Mouse (Mus musculus): ENCODE data around the gene Zbtb8os. TPM values are rescaled to one million over a fixed set of nuclear protein-coding genes. Genes with fewer than 3 reads are reported as not detected.

The Zbtb8os gene
- polyA plus RNA-seq, 1 experiment from 2014 or later, result 48.1 TPM

- no peak overlapping the region for H3K27ac ChIP-seq (replicated peaks in 1 of 2; ENCODE audit: control insufficient read depth in 1 of 2, insufficient read depth in 1 of 2, low read depth in 2 of 2, low read length in 2 of 2)
- WGBS, result 91% methylated on average over 3 of the region's 3 CpGs
- no peak overlapping the region for H3K9ac ChIP-seq (ENCODE audit: low read length)
- no peak for ATAC-seq (ENCODE audit: insufficient number of reproducible peaks, insufficient read depth, low FRiP score, low read depth)
- H3K4me3 ChIP-seq (ENCODE audit: control insufficient read depth in 1 of 2, insufficient read depth in 1 of 2, low read depth in 1 of 2, low read length in 2 of 2), result no peak overlapping the region
- H3K9me3 ChIP-seq (ENCODE audit: control insufficient read depth, low read length), result no peaks in the 10 kb centered on the region
- no peaks in the 10 kb centered on the region for H3K4me1 ChIP-seq (ENCODE audit: control insufficient read depth in 2 of 2, insufficient read depth in 2 of 2, low read length in 2 of 2)
- H3K36me3 ChIP-seq (ENCODE audit: control insufficient read depth, insufficient read depth, low read length), result peaks cover 33% of the 10 kb centered on the region
- H3K4me2 ChIP-seq (ENCODE audit: low read length), result no peak overlapping the region
- H3K27me3 ChIP-seq (ENCODE audit: control insufficient read depth, insufficient read depth, low read length), result no peaks in the 10 kb centered on the region
These were observed 28.9 kb downstream of the Zbtb8os start for GRCm38 (mm10) chr4:129364379-129364778.

GRCm38 (mm10) chr4:129365224-129365623 is 29.7 kb downstream of the Zbtb8os start:
- Histone ChIP-seq H3K36me3 (ENCODE audit: control insufficient read depth, insufficient read depth, low read length) (peaks cover 25% of the 10 kb centered on the region), H3K27me3 (ENCODE audit: control insufficient read depth, insufficient read depth, low read length) (no peaks in the 10 kb centered on the region), H3K9me3 (ENCODE audit: control insufficient read depth, low read length) (no peaks in the 10 kb centered on the region), H3K27ac (replicated peaks in 1 of 2; ENCODE audit: control insufficient read depth in 1 of 2, insufficient read depth in 1 of 2, low read depth in 2 of 2, low read length in 2 of 2) (no peak overlapping the region), H3K4me3 (ENCODE audit: control insufficient read depth in 1 of 2, insufficient read depth in 1 of 2, low read depth in 1 of 2, low read length in 2 of 2) (no peak overlapping the region), H3K4me1 (ENCODE audit: control insufficient read depth in 2 of 2, insufficient read depth in 2 of 2, low read length in 2 of 2) (no peaks in the 10 kb centered on the region), H3K9ac (ENCODE audit: low read length) (no peak overlapping the region), H3K4me2 (ENCODE audit: low read length) (no peak overlapping the region)
- ATAC-seq (ENCODE audit: insufficient number of reproducible peaks, insufficient read depth, low FRiP score, low read depth), result no peak
- WGBS, result 87% methylated on average over 5 of the region's 5 CpGs

GRCm38 (mm10) chr4:129371391-129371790 is 35.9 kb downstream of the Zbtb8os start:
- H3K4me3 ChIP-seq (ENCODE audit: control insufficient read depth in 1 of 2, insufficient read depth in 1 of 2, low read depth in 1 of 2, low read length in 2 of 2), result no peak overlapping the region
- peaks cover 17% of the 10 kb centered on the region for H3K36me3 ChIP-seq (ENCODE audit: control insufficient read depth, insufficient read depth, low read length)
- H3K27ac ChIP-seq (replicated peaks in 1 of 2; ENCODE audit: control insufficient read depth in 1 of 2, insufficient read depth in 1 of 2, low read depth in 2 of 2, low read length in 2 of 2), result no peak overlapping the region
- H3K9ac ChIP-seq (ENCODE audit: low read length), result no peak overlapping the region
- H3K4me2 ChIP-seq (ENCODE audit: low read length), result no peak overlapping the region
- H3K9me3 ChIP-seq (ENCODE audit: control insufficient read depth, low read length), result no peaks in the 10 kb centered on the region
- ATAC-seq (ENCODE audit: insufficient number of reproducible peaks, insufficient read depth, low FRiP score, low read depth), result no peak
- no peaks in the 10 kb centered on the region for H3K27me3 ChIP-seq (ENCODE audit: control insufficient read depth, insufficient read depth, low read length)
- 0 out of 4 replicates have a peak, but pooled peaks cover 0 to 3% of the 10 kb centered on the region in 2 experiments for H3K4me1 ChIP-seq (ENCODE audit: control insufficient read depth in 2 of 2, insufficient read depth in 2 of 2, low read length in 2 of 2)
- WGBS, result 85% methylated on average over 3 of the region's 3 CpGs

- Histone ChIP-seq H3K4me1 (ENCODE audit: control insufficient read depth in 2 of 2, insufficient read depth in 2 of 2, low read length in 2 of 2) (0 out of 4 replicates have a peak, but pooled peaks cover 0 to 3% of the 10 kb centered on the region in 2 experiments), H3K9ac (ENCODE audit: low read length) (no peak overlapping the region), H3K4me3 (ENCODE audit: control insufficient read depth in 1 of 2, insufficient read depth in 1 of 2, low read depth in 1 of 2, low read length in 2 of 2) (no peak overlapping the region), H3K9me3 (ENCODE audit: control insufficient read depth, low read length) (no peaks in the 10 kb centered on the region), H3K36me3 (ENCODE audit: control insufficient read depth, insufficient read depth, low read length) (peaks cover 7% of the 10 kb centered on the region; the same call in 1 of the 2 replicates), H3K27me3 (ENCODE audit: control insufficient read depth, insufficient read depth, low read length) (no peaks in the 10 kb centered on the region), H3K4me2 (ENCODE audit: low read length) (no peak overlapping the region), H3K27ac (replicated peaks in 1 of 2; ENCODE audit: control insufficient read depth in 1 of 2, insufficient read depth in 1 of 2, low read depth in 2 of 2, low read length in 2 of 2) (no peak overlapping the region)
- WGBS, result 59% methylated on average over 8 of the region's 8 CpGs
- no peak for ATAC-seq (ENCODE audit: insufficient number of reproducible peaks, insufficient read depth, low FRiP score, low read depth)
These were observed 37.9 kb downstream of the Zbtb8os start for GRCm38 (mm10) chr4:129373202-129373976.

- Histone ChIP-seq H3K27me3 (ENCODE audit: control insufficient read depth, insufficient read depth, low read length) (no peaks in the 10 kb centered on the region), H3K36me3 (ENCODE audit: control insufficient read depth, insufficient read depth, low read length) (no peaks in the 10 kb centered on the region), H3K4me2 (ENCODE audit: low read length) (no peak overlapping the region), H3K9me3 (ENCODE audit: control insufficient read depth, low read length) (no peaks in the 10 kb centered on the region), H3K9ac (ENCODE audit: low read length) (no peak overlapping the region), H3K4me3 (ENCODE audit: control insufficient read depth in 1 of 2, insufficient read depth in 1 of 2, low read depth in 1 of 2, low read length in 2 of 2) (no peak overlapping the region), H3K4me1 (ENCODE audit: control insufficient read depth in 2 of 2, insufficient read depth in 2 of 2, low read length in 2 of 2) (0 out of 4 replicates have a peak, but pooled peaks cover 0 to 3% of the 10 kb centered on the region in 2 experiments), H3K27ac (replicated peaks in 1 of 2; ENCODE audit: control insufficient read depth in 1 of 2, insufficient read depth in 1 of 2, low read depth in 2 of 2, low read length in 2 of 2) (no peak overlapping the region)
- ATAC-seq (ENCODE audit: insufficient number of reproducible peaks, insufficient read depth, low FRiP score, low read depth), result no peak
- whole genome bisulfite sequencing, result 63% methylated on average over 11 of the region's 11 CpGs
These were observed 38.8 kb downstream of the Zbtb8os start for GRCm38 (mm10) chr4:129374219-129374755.

GRCm38 (mm10) chr4:129375000-129375399 is 39.5 kb downstream of the Zbtb8os start:
- H3K9me3 ChIP-seq (ENCODE audit: control insufficient read depth, low read length), result no peaks in the 10 kb centered on the region
- 0 out of 4 replicates have a peak, but pooled peaks cover 0 to 3% of the 10 kb centered on the region in 2 experiments for H3K4me1 ChIP-seq (ENCODE audit: control insufficient read depth in 2 of 2, insufficient read depth in 2 of 2, low read length in 2 of 2)
- H3K4me3 ChIP-seq (ENCODE audit: control insufficient read depth in 1 of 2, insufficient read depth in 1 of 2, low read depth in 1 of 2, low read length in 2 of 2), result no peak overlapping the region
- 56% methylated on average over 6 of the region's 6 CpGs for WGBS
- ATAC-seq (ENCODE audit: insufficient number of reproducible peaks, insufficient read depth, low FRiP score, low read depth), result no peak
- no peak overlapping the region for H3K9ac ChIP-seq (ENCODE audit: low read length)
- no peak overlapping the region for H3K27ac ChIP-seq (replicated peaks in 1 of 2; ENCODE audit: control insufficient read depth in 1 of 2, insufficient read depth in 1 of 2, low read depth in 2 of 2, low read length in 2 of 2)
- H3K27me3 ChIP-seq (ENCODE audit: control insufficient read depth, insufficient read depth, low read length), result no peaks in the 10 kb centered on the region
- no peak overlapping the region for H3K4me2 ChIP-seq (ENCODE audit: low read length)
- H3K36me3 ChIP-seq (ENCODE audit: control insufficient read depth, insufficient read depth, low read length), result no peaks in the 10 kb centered on the region

- Histone ChIP-seq H3K36me3 (ENCODE audit: control insufficient read depth, insufficient read depth, low read length) (no peaks in the 10 kb centered on the region), H3K9ac (ENCODE audit: low read length) (no peak overlapping the region), H3K27ac (replicated peaks in 1 of 2; ENCODE audit: control insufficient read depth in 1 of 2, insufficient read depth in 1 of 2, low read depth in 2 of 2, low read length in 2 of 2) (no peak overlapping the region), H3K9me3 (ENCODE audit: control insufficient read depth, low read length) (no peaks in the 10 kb centered on the region), H3K4me1 (ENCODE audit: control insufficient read depth in 2 of 2, insufficient read depth in 2 of 2, low read length in 2 of 2) (0 out of 4 replicates have a peak, but pooled peaks cover 0 to 3% of the 10 kb centered on the region in 2 experiments), H3K4me2 (ENCODE audit: low read length) (no peak overlapping the region), H3K4me3 (ENCODE audit: control insufficient read depth in 1 of 2, insufficient read depth in 1 of 2, low read depth in 1 of 2, low read length in 2 of 2) (no peak overlapping the region), H3K27me3 (ENCODE audit: control insufficient read depth, insufficient read depth, low read length) (no peaks in the 10 kb centered on the region)
- no peak for ATAC-seq (ENCODE audit: insufficient number of reproducible peaks, insufficient read depth, low FRiP score, low read depth)
- WGBS, result 74% methylated on average over 5 of the region's 5 CpGs
These were observed 40.3 kb downstream of the Zbtb8os start for GRCm38 (mm10) chr4:129375821-129376220.

Measured in heart, embryonic 14.5 days (tissue).